ENCODE assay signal across 18 mouse cellular contexts in the genomic region with DNA sequence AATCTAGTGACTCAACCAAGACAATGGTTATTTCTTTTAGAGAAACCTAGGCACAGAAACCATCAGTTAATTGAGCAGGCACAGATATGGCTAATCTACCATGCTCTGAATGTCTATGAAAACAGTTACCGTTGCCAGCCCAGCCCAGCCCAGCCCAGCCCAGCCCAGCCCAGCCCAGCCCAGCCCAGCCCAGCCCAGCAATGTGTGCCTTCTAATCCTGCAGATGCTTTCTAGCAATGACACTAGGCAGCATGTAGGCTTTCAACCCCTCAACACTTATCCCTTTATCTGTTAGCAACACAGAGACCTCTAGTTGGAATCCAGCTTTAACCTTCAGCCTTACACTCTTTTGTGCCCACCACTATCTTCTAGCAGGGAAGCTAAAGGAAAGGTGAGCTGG.
"Had no signal": no experiment of that assay in that cellular context is flagged by ENCODE, and none has a peak within 500 bp of the region (broad histone marks: within the 10 kb centered on the region; RNA-seq: fewer than 3 reads in every experiment).

No protein-coding gene starts in this region.

- H3K4me2 ChIP-seq: intestine, embryonic 15.5 days; kidney, embryonic 15.5 days; lung, embryonic 15.5 days; midbrain, embryonic 13.5 days had no signal

- ATAC-seq: intestine, embryonic 15.5 days; midbrain, embryonic 13.5 days; midbrain, embryonic 16.5 days had no signal

- DNase-seq: kidney, adult 11 months; kidney, adult 8-10 months; kidney, postnatal 10 days; kidney, postnatal 36 days; layer of hippocampus, postnatal 36 days; lung, adult 18-20 months; lung, postnatal 10 days; lung, postnatal 4 days; thymus, adult 2 months; thymus, postnatal 14 days; thymus, postnatal 4 days had no signal

- H3K27ac ChIP-seq: intestine, embryonic 15.5 days; kidney, embryonic 15.5 days; lung, embryonic 15.5 days; midbrain, embryonic 10.5 days; midbrain, embryonic 13.5 days had no signal

- H3K4me3 ChIP-seq: intestine, embryonic 15.5 days; kidney, embryonic 15.5 days; lung, embryonic 15.5 days; midbrain, embryonic 10.5 days; midbrain, embryonic 13.5 days; myocyte had no signal

- H3K36me3 ChIP-seq: intestine, embryonic 15.5 days; kidney, embryonic 15.5 days; lung, embryonic 15.5 days; midbrain, embryonic 10.5 days had no signal

- H3K9ac ChIP-seq: intestine, embryonic 15.5 days; kidney, embryonic 15.5 days; lung, embryonic 15.5 days; midbrain, embryonic 13.5 days had no signal

- H3K27me3 ChIP-seq: intestine, embryonic 15.5 days; kidney, embryonic 15.5 days; lung, embryonic 15.5 days; midbrain, embryonic 13.5 days had no signal

- H3K4me1 ChIP-seq: intestine, embryonic 15.5 days; kidney, embryonic 15.5 days; midbrain, embryonic 10.5 days; midbrain, embryonic 13.5 days had no signal

- H3K9me3 ChIP-seq: intestine, embryonic 15.5 days; kidney, embryonic 15.5 days; lung, embryonic 15.5 days; midbrain, embryonic 10.5 days; midbrain, embryonic 13.5 days had no signal
